Mouse (Mus musculus) neural tube, embryonic 13.5 days (tissue): ENCODE results near the gene Prkce. TPM values are rescaled to one million over a fixed set of nuclear protein-coding genes. Genes with fewer than 3 reads are reported as not detected.

ENCODE experiments used
- ATAC-seq: fragments of 200-750 bp; cut with Nextera tagmentation; 2 replicates; pipeline ENCODE4 v1.8.0; 2017; ENCODE audit warnings: low read depth, mild to moderate bottlenecking, moderate TSS enrichment, moderate library complexity
- H3K27ac ChIP-seq: fragments of 300-500 bp; sonication (generic); replicated peaks from 2 replicates; pipeline ENCODE4 v1.5.1; 2015; ENCODE audit warnings: moderate library complexity, mild to moderate bottlenecking, inconsistent platforms
- H3K27me3 ChIP-seq: fragments of 300-500 bp; sonication (generic); 2 replicates; pipeline ENCODE4 v1.6.1; 2015; ENCODE audit warnings: mild to moderate bottlenecking, inconsistent platforms
- H3K36me3 ChIP-seq: fragments of 300-500 bp; sonication (generic); 2 replicates; pipeline ENCODE4 v1.6.1; 2015; ENCODE audit warnings: mild to moderate bottlenecking, inconsistent platforms
- H3K4me1 ChIP-seq: fragments of 300-500 bp; sonication (generic); replicated peaks from 2 replicates; pipeline ENCODE4 v1.6.1; 2015; ENCODE audit warnings: inconsistent platforms
- H3K4me2 ChIP-seq: fragments of 300-500 bp; sonication (generic); 2 replicates; pipeline ENCODE4 v1.6.1; 2015; ENCODE audit warnings: inconsistent platforms, mild to moderate bottlenecking, moderate library complexity
- H3K4me3 ChIP-seq: fragments of 300-500 bp; sonication (generic); 2 replicates; pipeline ENCODE4 v1.5.1; 2015; ENCODE audit warnings: mild to moderate bottlenecking, inconsistent platforms
- H3K9ac ChIP-seq: fragments of 300-500 bp; sonication (generic); 2 replicates; pipeline ENCODE4 v1.6.1; 2015; ENCODE audit warnings: moderate library complexity, mild to moderate bottlenecking, inconsistent platforms
- H3K9me3 ChIP-seq: fragments of 300-500 bp; sonication (generic); 2 replicates; pipeline ENCODE4 v1.6.1; 2016; ENCODE audit warnings: inconsistent platforms
- WGBS: fragments of 180-500 bp; shearing (Covaris S2); methylation state at CpG from one replicate; pipeline ENCODE4 v1.1.7; 2015; 5-methylcytosine and 5-hydroxymethylcytosine counted together
- polyA plus RNA-seq: library from polyadenylated mRNA; unstranded; fragments of >200 nt; fragmentation: Nextera tagmentation; extraction: Ambion mirVana; gene quantifications from 2 replicates; pipeline ENCODE4 v1.2.1, GENCODE M21; 2015

Prkce gene
- polyA plus RNA-seq, 1 experiment from 2014 or later: 27.7 TPM

- ATAC-seq: no peak
- H3K27ac ChIP-seq: no peak overlapping the region; the same call in 1 of the 2 replicates
These were observed 471.7 kb downstream of the Prkce start for GRCm38 (mm10) chr17:86639279-86639678.

GRCm38 (mm10) chr17:86647226-86647625, 479.6 kb downstream of the Prkce start:
- Histone ChIP-seq H3K9me3 (no peaks in the 10 kb centered on the region), H3K27me3 (no peaks in the 10 kb centered on the region), H3K27ac (no peak overlapping the region), H3K4me3 (no peak overlapping the region), H3K4me2 (no peak overlapping the region), H3K9ac (no peak overlapping the region), H3K36me3 (no peaks in the 10 kb centered on the region), H3K4me1 (no peaks in the 10 kb centered on the region)
- WGBS: 96% methylated on average over 3 of the region's 3 CpGs
- ATAC-seq: no peak

More at GRCm38 (mm10) chr17:86639279-86639678, 471.7 kb downstream of the Prkce start:
- no peaks in the 10 kb centered on the region for H3K27me3 ChIP-seq
- no peaks in the 10 kb centered on the region for H3K9me3 ChIP-seq
- H3K4me3 ChIP-seq: no peak overlapping the region
- no peak overlapping the region for H3K9ac ChIP-seq
- H3K36me3 ChIP-seq: 0 out of 2 replicates have a peak, but pooled peaks cover 3% of the 10 kb centered on the region
- no peak overlapping the region for H3K4me2 ChIP-seq
- 61% methylated on average over 3 of the region's 3 CpGs for WGBS
- 0 out of 2 replicates have a peak, but pooled peaks cover 7% of the 10 kb centered on the region for H3K4me1 ChIP-seq

GRCm38 (mm10) chr17:86648856-86649435, 481.4 kb downstream of the Prkce start:
- H3K36me3 ChIP-seq: no peaks in the 10 kb centered on the region
- no peaks in the 10 kb centered on the region for H3K4me1 ChIP-seq
- H3K27me3 ChIP-seq: no peaks in the 10 kb centered on the region
- no peak overlapping the region for H3K4me2 ChIP-seq
- H3K27ac ChIP-seq: no peak overlapping the region
- H3K9me3 ChIP-seq: no peaks in the 10 kb centered on the region
- no peak overlapping the region for H3K4me3 ChIP-seq
- 89% methylated on average over 12 of the region's 12 CpGs for WGBS
- ATAC-seq: no peak
- H3K9ac ChIP-seq: no peak overlapping the region

GRCm38 (mm10) chr17:86650241-86650640, 482.7 kb downstream of the Prkce start:
- Histone ChIP-seq H3K9ac (no peak overlapping the region), H3K4me3 (no peak overlapping the region), H3K27me3 (no peaks in the 10 kb centered on the region), H3K36me3 (no peaks in the 10 kb centered on the region), H3K4me2 (no peak overlapping the region), H3K27ac (no peak overlapping the region), H3K9me3 (no peaks in the 10 kb centered on the region), H3K4me1 (no peaks in the 10 kb centered on the region)
- WGBS: 94% methylated on average over 6 of the region's 6 CpGs
- ATAC-seq: no peak

GRCm38 (mm10) chr17:86651091-86651490, 483.5 kb downstream of the Prkce start:
- no peak overlapping the region for H3K27ac ChIP-seq
- H3K36me3 ChIP-seq: no peaks in the 10 kb centered on the region
- H3K9me3 ChIP-seq: no peaks in the 10 kb centered on the region
- no peak overlapping the region for H3K4me3 ChIP-seq
- H3K4me1 ChIP-seq: no peaks in the 10 kb centered on the region
- no peak overlapping the region for H3K4me2 ChIP-seq
- WGBS: 71% methylated on average over 4 of the region's 4 CpGs
- no peak overlapping the region for H3K9ac ChIP-seq
- H3K27me3 ChIP-seq: no peaks in the 10 kb centered on the region
- ATAC-seq: no peak

- H3K27me3 ChIP-seq: no peaks in the 10 kb centered on the region
- no peak overlapping the region for H3K4me3 ChIP-seq
- H3K4me2 ChIP-seq: no peak overlapping the region
- H3K36me3 ChIP-seq: no peaks in the 10 kb centered on the region
- no peaks in the 10 kb centered on the region for H3K9me3 ChIP-seq
- 86% methylated on average over 1 of the region's 1 CpGs for WGBS
- no peak overlapping the region for H3K9ac ChIP-seq
- H3K27ac ChIP-seq: no peak overlapping the region
- ATAC-seq: no peak
- H3K4me1 ChIP-seq: no peaks in the 10 kb centered on the region
These were observed 485.2 kb downstream of the Prkce start for GRCm38 (mm10) chr17:86652751-86653150.

GRCm38 (mm10) chr17:86656369-86656768, 488.8 kb downstream of the Prkce start:
- no peak for ATAC-seq
- no peak overlapping the region for H3K9ac ChIP-seq
- WGBS: 87% methylated on average over 5 of the region's 5 CpGs

GRCm38 (mm10) chr17:86662301-86662700, 494.7 kb downstream of the Prkce start:
- no peaks in the 10 kb centered on the region for H3K4me1 ChIP-seq
- WGBS: 47% methylated on average over 1 of the region's 1 CpGs
- no peaks in the 10 kb centered on the region for H3K9me3 ChIP-seq
- no peak overlapping the region for H3K4me3 ChIP-seq
- no peaks in the 10 kb centered on the region for H3K27me3 ChIP-seq
- ATAC-seq: no peak
- no peak overlapping the region for H3K27ac ChIP-seq
- no peaks in the 10 kb centered on the region for H3K36me3 ChIP-seq
- no peak overlapping the region for H3K4me2 ChIP-seq
- no peak overlapping the region for H3K9ac ChIP-seq

More at GRCm38 (mm10) chr17:86656369-86656768, 488.8 kb downstream of the Prkce start:
- H3K4me1 ChIP-seq: no peaks in the 10 kb centered on the region
- H3K4me2 ChIP-seq: no peak overlapping the region
- no peak overlapping the region for H3K27ac ChIP-seq
- H3K4me3 ChIP-seq: no peak overlapping the region
- H3K9me3 ChIP-seq: no peaks in the 10 kb centered on the region
- H3K27me3 ChIP-seq: no peaks in the 10 kb centered on the region
- no peaks in the 10 kb centered on the region for H3K36me3 ChIP-seq

GRCm38 (mm10) chr17:86663471-86663870, 495.9 kb downstream of the Prkce start:
- Histone ChIP-seq H3K4me1 (no peaks in the 10 kb centered on the region), H3K9me3 (no peaks in the 10 kb centered on the region), H3K27me3 (no peaks in the 10 kb centered on the region), H3K4me3 (no peak overlapping the region), H3K36me3 (no peaks in the 10 kb centered on the region), H3K9ac (no peak overlapping the region), H3K4me2 (no peak overlapping the region), H3K27ac (no peak overlapping the region)
- 90% methylated on average over 4 of the region's 4 CpGs for WGBS
- no peak for ATAC-seq

GRCm38 (mm10) chr17:86667836-86668600, 500.4 kb downstream of the Prkce start:
- Histone ChIP-seq H3K27me3 (no peaks in the 10 kb centered on the region), H3K4me2 (no peak overlapping the region), H3K9ac (no peak overlapping the region), H3K9me3 (no peaks in the 10 kb centered on the region), H3K4me1 (no peaks in the 10 kb centered on the region), H3K36me3 (no peaks in the 10 kb centered on the region), H3K4me3 (no peak overlapping the region), H3K27ac (no peak overlapping the region)
- no peak for ATAC-seq
- WGBS: 65% methylated on average over 8 of the region's 8 CpGs

- H3K4me1 ChIP-seq: no peaks in the 10 kb centered on the region
- H3K27ac ChIP-seq: no peak overlapping the region
- 91% methylated on average over 13 of the region's 13 CpGs for WGBS
- no peak overlapping the region for H3K9ac ChIP-seq
- no peaks in the 10 kb centered on the region for H3K36me3 ChIP-seq
- no peaks in the 10 kb centered on the region for H3K27me3 ChIP-seq
- ATAC-seq: no peak
- H3K4me2 ChIP-seq: no peak overlapping the region
- H3K9me3 ChIP-seq: no peaks in the 10 kb centered on the region
- H3K4me3 ChIP-seq: no peak overlapping the region
These were observed 502.2 kb downstream of the Prkce start for GRCm38 (mm10) chr17:86669641-86670373.

GRCm38 (mm10) chr17:86670731-86671130, 503.1 kb downstream of the Prkce start:
- Histone ChIP-seq H3K4me1 (no peaks in the 10 kb centered on the region), H3K27ac (no peak overlapping the region), H3K4me3 (no peak overlapping the region), H3K4me2 (no peak overlapping the region), H3K9ac (no peak overlapping the region), H3K27me3 (no peaks in the 10 kb centered on the region), H3K9me3 (no peaks in the 10 kb centered on the region), H3K36me3 (no peaks in the 10 kb centered on the region)
- ATAC-seq: no peak
- WGBS: 71% methylated on average over 7 of the region's 7 CpGs
